2 mouse cellular contexts compared by ENCODE assay signal in the genomic region with DNA sequence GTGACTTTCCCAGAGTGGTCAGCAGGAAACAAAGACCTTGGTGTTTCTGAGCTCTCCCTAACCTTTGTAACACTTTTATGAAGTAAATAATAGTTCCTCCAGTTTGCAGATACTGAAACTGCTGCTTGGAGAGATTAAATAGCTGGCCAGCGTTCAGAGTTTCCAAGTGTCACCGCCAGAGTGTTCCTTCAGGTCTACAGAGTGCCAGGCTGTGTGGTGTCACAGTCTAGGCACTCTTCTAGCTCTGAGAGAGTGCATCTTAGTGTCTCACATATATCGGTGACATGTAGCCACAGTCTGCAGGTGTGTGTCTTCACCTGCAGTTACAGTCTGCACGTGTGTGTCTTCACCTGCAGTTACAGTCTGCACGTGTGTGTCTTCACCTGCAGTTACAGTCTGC.
TF ChIP-seq lines count a peak whose summit lies in the region.

No protein-coding gene starts in this region.

TF ChIP-seq in MEL, 35 proteins besides CTCF, POLR2A, EP300 and RAD21 (continued from another document):
- TF ChIP-seq JUND (IDR thresholded peaks at IDR 0.05; ENCODE audit: low read depth, low read length) (no peak), MEF2A (IDR thresholded peaks at IDR 0.05; ENCODE audit: extremely low read depth, insufficient replicate concordance, low read depth, low read length, poor library complexity, severe bottlenecking) (peak; percentile 12; the same call in 1 of the 2 replicates), BHLHE40 (IDR thresholded peaks at IDR 0.05; ENCODE audit: borderline replicate concordance, low read depth, low read length) (no peak), GATA1 (IDR thresholded peaks at IDR 0.05; ENCODE audit: low read depth, low read length) (no peak), USF2 (IDR thresholded peaks at IDR 0.05; ENCODE audit: borderline replicate concordance in 1 of 2, insufficient read depth in 1 of 2, low read depth in 1 of 2, low read length in 2 of 2) (no peak), ZKSCAN1 (IDR thresholded peaks at IDR 0.05; ENCODE audit: low read depth, low read length) (no peak), ZC3H11A (IDR thresholded peaks at IDR 0.05; ENCODE audit: low read depth, low read length) (no peak), MAFK (IDR thresholded peaks at IDR 0.05; ENCODE audit: borderline replicate concordance, low read depth, low read length) (no peak), MAX (IDR thresholded peaks at IDR 0.05; ENCODE audit: low read length) (no peak), MXI1 (IDR thresholded peaks at IDR 0.05; ENCODE audit: low read depth, low read length) (peak; percentile 48; the same call in 1 of the 2 replicates), KAT2A (conservative IDR thresholded peaks at IDR 0.05; ENCODE audit: low read depth, low read length) (no peak), SMC3 (IDR thresholded peaks at IDR 0.05; ENCODE audit: low read depth, low read length) (no peak), MYB (IDR thresholded peaks at IDR 0.05; ENCODE audit: low read depth, low read length) (no peak), ZNF384 (IDR thresholded peaks at IDR 0.05; ENCODE audit: low read depth, low read length) (no peak), HCFC1 (IDR thresholded peaks at IDR 0.05; ENCODE audit: low read depth, low read length) (no peak), MYC (IDR thresholded peaks at IDR 0.05; ENCODE audit: low read depth, low read length) (no peak), ELF1 (IDR thresholded peaks at IDR 0.05; ENCODE audit: low read depth, low read length) (no peak), SIN3A (IDR thresholded peaks at IDR 0.05; ENCODE audit: low read length) (peak; percentile 35; the same call in 1 of the 2 replicates), MAZ (IDR thresholded peaks at IDR 0.05; ENCODE audit: low read depth, low read length) (no peak), CHD2 (IDR thresholded peaks at IDR 0.05; ENCODE audit: low read length) (no peak), NELFE (IDR thresholded peaks at IDR 0.05; ENCODE audit: low read depth, low read length) (no peak), ZMIZ1 (IDR thresholded peaks at IDR 0.05; ENCODE audit: low read depth, low read length) (no peak), RCOR1 (IDR thresholded peaks at IDR 0.05; ENCODE audit: low read depth, low read length) (no peak), GABPA (IDR thresholded peaks at IDR 0.05; ENCODE audit: low read depth, low read length) (no peak), TCF12 (IDR thresholded peaks at IDR 0.05; ENCODE audit: low read depth, low read length) (peak; percentile 46; the same call in 1 of the 2 replicates), ETS1 (IDR thresholded peaks at IDR 0.05; ENCODE audit: low read depth, low read length) (no peak; the same call in 1 of the 2 replicates)

TF ChIP-seq in myocyte, 11 proteins besides CTCF, POLR2A, EP300 and RAD21 (continued from another document):
- TF ChIP-seq MYOD1 (IDR thresholded peaks at IDR 0.05; ENCODE audit: control insufficient read depth in 1 of 3, insufficient read length in 2 of 3, low read depth in 2 of 3) (no peak), SRF (IDR thresholded peaks at IDR 0.05; ENCODE audit: control insufficient read depth, insufficient read length, low read depth) (no peak), REST (IDR thresholded peaks at IDR 0.05; ENCODE audit: insufficient read depth, insufficient read length) (no peak), CEBPB (IDR thresholded peaks at IDR 0.05; ENCODE audit: insufficient read depth, poor library complexity, severe bottlenecking) (no peak), E2F4 (IDR thresholded peaks at IDR 0.05; ENCODE audit: insufficient read depth) (no peak), TCF12 (IDR thresholded peaks at IDR 0.05; ENCODE audit: insufficient read depth, poor library complexity, severe bottlenecking) (no peak), TCF3 (IDR thresholded peaks at IDR 0.05; ENCODE audit: insufficient read length, low read depth) (no peak), MAX (IDR thresholded peaks at IDR 0.05; ENCODE audit: low read depth) (no peak), MYOG (IDR thresholded peaks at IDR 0.05; ENCODE audit: control insufficient read depth in 1 of 3, insufficient read depth in 1 of 3, insufficient read length in 2 of 3, low read depth in 2 of 3) (no peak), USF1 (IDR thresholded peaks at IDR 0.05; ENCODE audit: low read depth) (no peak)
TF ChIP-seq in myocyte: peak in this region for 0.
